Mouse (Mus musculus) lung, adult 2 months (tissue): Measurements from ENCODE around the gene Ccdc8.

ENCODE experiments used
- CTCF ChIP-seq: fragments of 200-500 bp; IDR thresholded peaks from 2 replicates; pipeline ENCODE4 v1.5.1; 2011; ENCODE audit warnings: mild to moderate bottlenecking, low read length, control low read depth; ENCODE audit not compliant: insufficient read depth
- POLR2A ChIP-seq: fragments of 200-500 bp; IDR thresholded peaks from 2 replicates; pipeline ENCODE4 v1.6.1; 2011; ENCODE audit warnings: low read depth, mild to moderate bottlenecking, control low read depth, low read length, borderline replicate concordance; ENCODE audit errors: extremely low read depth

DNA sequence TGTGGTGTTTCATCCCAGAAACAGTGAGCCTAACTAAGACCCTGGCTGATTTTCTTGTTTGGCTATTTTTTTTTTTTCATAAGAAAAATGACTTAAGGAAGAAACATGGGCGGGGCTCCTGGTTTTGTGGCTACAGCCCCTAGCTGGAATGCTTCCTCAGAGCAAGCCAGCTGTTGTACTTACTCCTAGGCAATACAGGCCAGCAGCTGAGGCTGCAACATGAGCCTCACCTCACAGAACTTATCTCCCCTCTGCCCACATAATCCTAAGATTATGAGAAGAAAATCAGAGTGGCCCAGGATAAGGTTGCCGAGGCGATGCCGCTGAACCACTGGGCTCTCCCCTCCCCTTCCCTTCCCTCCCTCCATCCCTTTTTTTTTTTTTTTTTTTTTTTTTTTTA lies 36.8 kb upstream of the Ccdc8 start:
- TF ChIP-seq CTCF, result no peak
- no peak for TF ChIP-seq POLR2A
